Mouse (Mus musculus) lung, adult 2 months (tissue): ENCODE measurements around the gene Aspn.

Experiments used
- CTCF ChIP-seq: fragments of 200-500 bp; IDR thresholded peaks from 2 replicates; pipeline ENCODE4 v1.5.1; 2011; ENCODE audit warnings: mild to moderate bottlenecking, low read length, control low read depth; ENCODE audit not compliant: insufficient read depth
- POLR2A ChIP-seq: fragments of 200-500 bp; IDR thresholded peaks from 2 replicates; pipeline ENCODE4 v1.6.1; 2011; ENCODE audit warnings: low read depth, mild to moderate bottlenecking, control low read depth, low read length, borderline replicate concordance; ENCODE audit errors: extremely low read depth

DNA sequence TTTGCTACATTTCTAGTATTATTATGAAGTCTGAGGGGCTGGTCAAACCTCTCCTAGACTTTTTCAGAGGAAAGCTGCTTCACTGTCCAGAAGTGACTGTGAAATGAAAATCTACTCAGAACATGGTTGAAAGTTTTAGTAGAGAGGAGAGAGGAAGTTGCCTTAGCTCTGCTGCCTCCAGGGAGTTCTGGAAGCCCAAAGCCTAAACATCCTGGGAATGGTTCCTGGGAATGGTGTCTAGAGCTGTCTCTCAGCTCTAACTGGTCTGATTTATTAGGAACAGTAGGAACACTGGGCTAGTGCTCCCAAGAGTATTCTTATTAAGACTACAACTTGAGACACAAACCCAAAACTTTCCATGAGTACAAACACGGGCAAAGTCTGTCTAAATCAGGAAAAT lies 2.3 kb downstream of the Aspn start:
- TF ChIP-seq CTCF: no peak
- TF ChIP-seq POLR2A: no peak
